Mouse (Mus musculus): Measurements from ENCODE around the gene Cnn3.

DNA sequence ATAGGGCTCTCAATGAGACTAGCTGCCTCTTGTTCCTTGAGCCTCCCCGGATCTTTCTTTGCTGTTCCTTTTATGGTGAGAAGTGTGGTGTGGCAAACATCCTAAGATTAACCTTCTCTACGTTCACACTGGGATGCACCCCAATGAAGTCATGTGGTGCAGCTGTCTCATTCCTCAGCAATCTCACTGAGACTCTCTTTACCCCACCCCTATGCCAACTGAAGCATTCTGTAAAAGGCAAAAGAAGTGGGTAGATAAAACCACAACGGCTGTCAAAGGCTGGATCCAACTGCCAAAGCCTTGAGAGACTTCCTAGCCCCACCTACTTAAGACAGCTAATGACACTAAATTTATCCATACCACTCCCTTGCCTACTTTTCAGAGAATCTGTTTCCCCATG lies 48.4 kb downstream of the Cnn3 start:
- TF ChIP-seq CTCF (IDR thresholded peaks at IDR 0.05; ENCODE audit: insufficient read depth, low read depth, low read length), result no peak
- no peak for TF ChIP-seq POLR2A (IDR thresholded peaks at IDR 0.05; ENCODE audit: insufficient read depth, low read depth, low read length)

All from olfactory bulb, adult 2 months (tissue).